Mouse (Mus musculus) spleen, adult 2 months (tissue): ENCODE data around the gene Ppp4r1. TPM values are rescaled to one million over a fixed set of nuclear protein-coding genes. Genes with fewer than 3 reads are reported as not detected.

Experiments
- DNase-seq, 2 experiments: peaks; one replicate each; pipeline versions ENCODE4 v3.0.0 to v3.0.0-alpha.2; 2012 to 2021; ENCODE audit warnings: low spot score in 2 of 2, low read depth in 1 of 2
- H3K27ac ChIP-seq: fragments of 200-500 bp; 2 replicates; pipeline ENCODE4 v1.5.1; 2012; ENCODE audit warnings: low read length, inconsistent platforms; ENCODE audit not compliant: insufficient read depth
- H3K27me3 ChIP-seq: fragments of 200-500 bp; 2 replicates; pipeline ENCODE4 v1.6.1; 2012; ENCODE audit warnings: mild to moderate bottlenecking, moderate library complexity, low read length, inconsistent platforms; ENCODE audit not compliant: control insufficient read depth, insufficient read depth
- H3K36me3 ChIP-seq: fragments of 200-500 bp; 2 replicates; pipeline ENCODE4 v1.6.1; 2012; ENCODE audit warnings: mild to moderate bottlenecking, low read length, inconsistent platforms; ENCODE audit not compliant: control insufficient read depth, insufficient read depth
- H3K4me1 ChIP-seq: fragments of 200-500 bp; 2 replicates; pipeline ENCODE4 v1.6.1; 2011; ENCODE audit warnings: inconsistent platforms; ENCODE audit not compliant: control insufficient read depth, insufficient read depth, insufficient read length
- H3K4me3 ChIP-seq: fragments of 200-500 bp; 2 replicates; pipeline ENCODE4 v1.5.1; 2011; ENCODE audit warnings: mild to moderate bottlenecking, inconsistent platforms; ENCODE audit not compliant: insufficient read depth, insufficient read length; ENCODE audit errors: extremely low read depth
- CTCF ChIP-seq: fragments of 200-500 bp; IDR thresholded peaks from 2 replicates; pipeline ENCODE4 v1.5.1; 2011; ENCODE audit warnings: mild to moderate bottlenecking, inconsistent platforms; ENCODE audit not compliant: insufficient read depth, insufficient read length, insufficient replicate concordance; ENCODE audit errors: extremely low read depth
- POLR2A ChIP-seq: fragments of 200-500 bp; IDR thresholded peaks from 2 replicates; pipeline ENCODE4 v1.6.1; 2011; ENCODE audit warnings: low read depth, low read length, inconsistent platforms
- WGBS: fragments of 180-500 bp; shearing (Covaris S2); methylation state at CpG from one replicate; pipeline ENCODE4 v1.1.7; 2018; 5-methylcytosine and 5-hydroxymethylcytosine counted together
- polyA plus RNA-seq: library from polyadenylated mRNA; depleted of rRNA; stranded (reverse); fragments of >200 nt; gene quantifications from 2 replicates; pipeline ENCODE4 v1.2.3, GENCODE M21; 2012; rRNA removed

Gene Ppp4r1
- polyA plus RNA-seq, 1 experiment: 23.1 TPM

GRCm38 (mm10) chr17:65885697-65886529 lies 103.5 kb downstream of the Ppp4r1 start, which contains the start of gene Ralbp1:
TSS of gene Ralbp1 (minus strand) at chr17:65885798.
- H3K27ac ChIP-seq: peak within 1 kb of the TSS; percentile 94
- no peaks in the 10 kb centered on the region for H3K36me3 ChIP-seq
- peak within 1 kb of the TSS; percentile 80 for H3K4me3 ChIP-seq
- WGBS: 1% methylated on average over 14 of the region's 14 CpGs
- no peaks in the 10 kb centered on the region; the same call in 1 of the 2 replicates for H3K4me1 ChIP-seq
- peak in 1 of 2 experiments; percentile 28 for DNase-seq
- no peaks in the 10 kb centered on the region for H3K27me3 ChIP-seq
- TF ChIP-seq CTCF: no peak
- TF ChIP-seq POLR2A: no peak; the same call in 1 of the 2 replicates

- Histone ChIP-seq H3K4me1 (no peaks in the 10 kb centered on the region; the same call in 1 of the 2 replicates), H3K4me3 (peak overlapping the region; percentile 20), H3K36me3 (no peaks in the 10 kb centered on the region), H3K27me3 (no peaks in the 10 kb centered on the region), H3K27ac (peak overlapping the region; percentile 94; the same call in 1 of the 2 replicates)
- no peak for DNase-seq
- no peak for TF ChIP-seq CTCF
- no peak for TF ChIP-seq POLR2A
- 60% methylated on average over 9 of the region's 9 CpGs for WGBS
Observed at GRCm38 (mm10) chr17:65886571-65886970, 104.2 kb downstream of the Ppp4r1 start.

GRCm38 (mm10) chr17:65889476-65889875 lies 107.1 kb downstream of the Ppp4r1 start:
- Histone ChIP-seq H3K27me3 (no peaks in the 10 kb centered on the region), H3K4me1 (no peaks in the 10 kb centered on the region), H3K4me3 (no peak overlapping the region), H3K36me3 (no peaks in the 10 kb centered on the region), H3K27ac (no peak overlapping the region)
- TF ChIP-seq POLR2A (no peak), CTCF (no peak)
- WGBS: 93% methylated on average over 5 of the region's 5 CpGs
- DNase-seq: no peak

Other genes starting within 250 kb of the Ppp4r1 start
- not detected in 2 replicates for gene Tmem232, start 241.8 kb upstream of the Ppp4r1 start, polyA plus RNA-seq
- gene Vapa, start 169.0 kb upstream of the Ppp4r1 start, polyA plus RNA-seq: 13.1 and 24.1 TPM in 2 replicates
- not detected in 2 replicates for gene Txndc2, start 140.4 kb upstream of the Ppp4r1 start, polyA plus RNA-seq
- gene Rab31, start 9.8 kb upstream of the Ppp4r1 start, polyA plus RNA-seq: 11.0 and 12.3 TPM in 2 replicates
- gene Ralbp1, start 103.2 kb downstream of the Ppp4r1 start, polyA plus RNA-seq: 22.7 and 26.6 TPM in 2 replicates
- gene Twsg1, start 168.7 kb downstream of the Ppp4r1 start, polyA plus RNA-seq: 12.9 and 17.3 TPM in 2 replicates